Comparison of ENCODE assay signal across 9 mouse cellular contexts in the genomic region with DNA sequence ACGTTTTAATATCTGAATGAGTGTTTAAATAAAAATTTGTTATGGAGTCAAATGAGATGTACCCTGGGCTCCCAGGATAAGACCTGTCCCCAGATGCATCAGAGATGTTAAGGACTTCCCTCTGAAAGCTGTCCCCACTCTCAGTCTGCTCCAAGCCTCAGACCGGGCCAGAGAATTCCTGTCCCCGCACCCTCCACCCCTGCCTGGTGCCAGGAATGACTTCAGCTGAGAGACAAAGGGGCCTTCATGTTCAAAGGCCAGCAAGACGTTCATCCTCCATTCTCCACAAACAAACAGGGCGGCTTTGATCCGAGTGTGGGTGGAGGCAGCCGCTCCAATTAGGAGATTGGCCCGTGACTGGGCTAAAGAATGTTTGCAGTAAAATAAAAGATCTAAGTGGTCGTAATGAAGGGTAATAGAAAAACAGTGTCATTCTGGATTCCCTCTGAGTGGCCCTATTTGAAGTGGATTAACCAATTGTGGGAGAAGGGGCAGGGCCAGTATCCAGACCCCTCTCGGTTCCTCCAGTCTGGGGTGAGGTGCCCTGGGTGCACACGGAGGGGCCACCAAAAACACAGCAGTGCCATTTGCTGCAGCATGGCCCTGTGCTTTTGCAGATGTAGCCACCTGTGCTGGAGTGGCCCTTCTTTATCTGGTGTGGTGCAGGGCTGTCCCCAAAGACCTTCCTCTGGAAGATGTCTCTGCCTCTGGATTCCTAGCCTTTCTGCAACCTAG. TPM values are rescaled to one million over a fixed set of nuclear protein-coding genes. Genes with fewer than 3 reads are reported as not detected.
DNase-seq lines count a peak whose midpoint lies in the region; ATAC-seq lines count a peak whose summit lies in the region.
"Had no signal": no experiment of that assay in that cellular context is flagged by ENCODE, and none has a peak within 500 bp of the region (broad histone marks: within the 10 kb centered on the region; RNA-seq: fewer than 3 reads in every experiment).

No protein-coding gene starts in this region.

- no peaks in the 10 kb centered on the region for H3K36me3 ChIP-seq in neural tube, embryonic 15.5 days

- peak overlapping the region; percentile 41 for H3K27ac ChIP-seq in neural tube, embryonic 15.5 days (replicated peaks)

- 3% methylated on average over 11 of the region's 11 CpGs for WGBS in neural tube, embryonic 15.5 days

- H3K9me3 ChIP-seq in neural tube, embryonic 15.5 days (replicated peaks), result no peaks in the 10 kb centered on the region

- peak overlapping the region; percentile 46 for H3K4me2 ChIP-seq in neural tube, embryonic 15.5 days

- H3K4me1 ChIP-seq in neural tube, embryonic 15.5 days, result peaks cover 8% of the 10 kb centered on the region

- peak; percentile 83 for ATAC-seq in neural tube, embryonic 15.5 days (ENCODE audit: low FRiP score)

- no peaks in the 10 kb centered on the region for H3K27me3 ChIP-seq in neural tube, embryonic 15.5 days (replicated peaks)

- peak overlapping the region; percentile 20; the same call in 1 of the 2 replicates for H3K4me3 ChIP-seq in neural tube, embryonic 15.5 days (replicated peaks)

- peak; percentile 23 for DNase-seq in cerebellum, adult 11-12 months
- DNase-seq in cerebellum, adult 8-10 months, result no peak
- peak; percentile 5 for DNase-seq in urinary bladder, postnatal 14 days (ENCODE audit: low spot score)
- no peak for DNase-seq in urinary bladder, postnatal 25 days (ENCODE audit: low spot score)
- peak; percentile 43 to 51 for DNase-seq in layer of hippocampus, postnatal 14 days (ENCODE audit: low spot score in 2 of 2)
- DNase-seq in thymus, postnatal 14 days, result no peak
- DNase-seq in heart, adult 8-10 months (ENCODE audit: low spot score), result no peak

- 0 out of 2 replicates have a peak overlapping the region, but pooled peaks have one; percentile 14 for H3K9ac ChIP-seq in neural tube, embryonic 15.5 days (replicated peaks)

RNA-seq across cellular contexts. Expression of a gene that starts 25.9 kb away (rescaled TPM):
- total RNA-seq in layer of hippocampus, postnatal 14 days (2021), result 10 to 100 TPM; 13.4 to 14.7 TPM
- 39.5 and 40.2 TPM in 2 replicates for polyA plus RNA-seq in neural tube, embryonic 15.5 days (2015; fragmentation: Nextera tagmentation; extraction: Ambion mirVana)
- 1 to 10 TPM; 1.8 to 2.3 (median 2.0) TPM for total RNA-seq in heart, adult 8-10 months (2022)
- polyA plus RNA-seq: C2C12 had no signal

Comparison
In these comparisons a context has a peak if more than half of its experiments do, and no peak if none do; other contexts are left out.
1. DNase-seq: peak in cerebellum, adult 11-12 months (single experiment), urinary bladder, postnatal 14 days (single experiment) and layer of hippocampus, postnatal 14 days (2 of 2); none in cerebellum, adult 8-10 months (single experiment), urinary bladder, postnatal 25 days (single experiment), thymus, postnatal 14 days (single experiment) and heart, adult 8-10 months (single experiment).
2. RNA of a gene that starts 25.9 kb away (total RNA-seq): 13.4 to 14.7 TPM in layer of hippocampus, postnatal 14 days; 1.8 to 2.3 TPM in heart, adult 8-10 months; every median in the first group is over 4 times any median in the second.